ENCODE assay signal across 30 mouse cellular contexts in genomic region chr11:100924386-100924919, GRCm38 (mm10). TPM values are rescaled to one million over a fixed set of nuclear protein-coding genes. Genes with fewer than 3 reads are reported as not detected.
A peak's percentile ranks its signal among the peaks of the same experiment; 100 is the strongest.
DNase-seq lines count a peak whose midpoint lies in the region; ATAC-seq lines count a peak whose summit lies in the region.
"Had no signal": no experiment of that assay in that cellular context is flagged by ENCODE, and none has a peak within 500 bp of the region (broad histone marks: within the 10 kb centered on the region; RNA-seq: fewer than 3 reads in every experiment).

No protein-coding gene starts in this region.

- H3K4me1 ChIP-seq in midbrain, embryonic 11.5 days (ENCODE audit: control insufficient read depth, insufficient read depth, low read length): no peaks in the 10 kb centered on the region
- no peaks in the 10 kb centered on the region for H3K4me1 ChIP-seq in midbrain, embryonic 14.5 days (ENCODE audit: control insufficient read depth, insufficient read depth, low read length)
- no peaks in the 10 kb centered on the region for H3K4me1 ChIP-seq in forebrain, embryonic 10.5 days
- H3K4me1 ChIP-seq: embryonic facial prominence, embryonic 13.5 days; neural tube, embryonic 12.5 days had no signal

- H3K27ac ChIP-seq in midbrain, embryonic 11.5 days (ENCODE audit: low read depth, low read length): no peak overlapping the region
- no peak overlapping the region for H3K27ac ChIP-seq in midbrain, embryonic 14.5 days (replicated peaks; ENCODE audit: low read depth, low read length)
- H3K27ac ChIP-seq in forebrain, embryonic 10.5 days: no peak overlapping the region
- H3K27ac ChIP-seq: embryonic facial prominence, embryonic 13.5 days; heart, embryonic 13.5 days; hindbrain, embryonic 14.5 days; layer of hippocampus, adult 2 months; left cerebral cortex, adult 2 months; macrophage; neural tube, embryonic 12.5 days had no signal

- no peaks in the 10 kb centered on the region for H3K9me3 ChIP-seq in midbrain, embryonic 11.5 days (ENCODE audit: control insufficient read depth, low read length)
- no peaks in the 10 kb centered on the region for H3K9me3 ChIP-seq in midbrain, embryonic 14.5 days (ENCODE audit: control insufficient read depth, low read length)
- H3K9me3 ChIP-seq in forebrain, embryonic 10.5 days: no peaks in the 10 kb centered on the region
- H3K9me3 ChIP-seq: embryonic facial prominence, embryonic 13.5 days; heart, embryonic 13.5 days; neural tube, embryonic 12.5 days had no signal

- no peaks in the 10 kb centered on the region for H3K27me3 ChIP-seq in midbrain, embryonic 11.5 days (ENCODE audit: control insufficient read depth, insufficient read depth, low read length)
- no peaks in the 10 kb centered on the region for H3K27me3 ChIP-seq in midbrain, embryonic 14.5 days (ENCODE audit: control insufficient read depth, insufficient read depth, low read length)
- H3K27me3 ChIP-seq in forebrain, embryonic 10.5 days (ENCODE audit: poor library complexity, severe bottlenecking): no peaks in the 10 kb centered on the region
- H3K27me3 ChIP-seq: CH12.LX; embryonic facial prominence, embryonic 13.5 days; heart, embryonic 13.5 days; neural tube, embryonic 12.5 days; Patski had no signal

- H3K36me3 ChIP-seq in midbrain, embryonic 11.5 days (ENCODE audit: control insufficient read depth, insufficient read depth, low read length): no peaks in the 10 kb centered on the region
- H3K36me3 ChIP-seq in midbrain, embryonic 14.5 days (ENCODE audit: control insufficient read depth, insufficient read depth, low read length): no peaks in the 10 kb centered on the region
- no peaks in the 10 kb centered on the region for H3K36me3 ChIP-seq in forebrain, embryonic 10.5 days (replicated peaks)
- H3K36me3 ChIP-seq: embryonic facial prominence, embryonic 13.5 days; neural tube, embryonic 12.5 days had no signal

- DNase-seq in gastrocnemius, adult 18-20 months (ENCODE audit: low spot score): peak; percentile 29
- no peak for DNase-seq in gastrocnemius, postnatal 10 days
- peak; percentile 19 for DNase-seq in midbrain, embryonic 11.5 days (ENCODE audit: low spot score, missing footprints)
- DNase-seq in midbrain, embryonic 14.5 days: no peak
- no peak for DNase-seq in adrenal gland, postnatal 4 days (ENCODE audit: low spot score in 2 of 2)
- DNase-seq in neural tube, embryonic 10.5 days (ENCODE audit: extremely low spot score, low spot score): no peak
- no peak for DNase-seq in forebrain, embryonic 10.5 days (ENCODE audit: extremely low spot score, low spot score)
- DNase-seq: adrenal gland, postnatal 14 days; cerebellum, adult 11-12 months; cerebellum, postnatal 10 days; gastrocnemius, postnatal 25 days; kidney, adult 2 months; kidney, postnatal 36 days; left cerebral cortex, postnatal 4 days; lung, adult 2 months; lung, postnatal 10 days; right cerebral cortex, postnatal 4 days; thymus, postnatal 25 days had no signal

- no peak overlapping the region for H3K4me3 ChIP-seq in midbrain, embryonic 11.5 days (ENCODE audit: low read depth, low read length)
- H3K4me3 ChIP-seq in midbrain, embryonic 14.5 days (replicated peaks; ENCODE audit: low read depth, low read length): no peak overlapping the region
- H3K4me3 ChIP-seq in forebrain, embryonic 10.5 days: no peak overlapping the region
- H3K4me3 ChIP-seq: embryonic facial prominence, embryonic 13.5 days; heart, embryonic 13.5 days; layer of hippocampus, adult 2 months; left cerebral cortex, adult 2 months; neural tube, embryonic 12.5 days had no signal

- no peak for ATAC-seq in midbrain, embryonic 11.5 days (ENCODE audit: low FRiP score)
- no peak for ATAC-seq in midbrain, embryonic 14.5 days (ENCODE audit: low FRiP score, low TSS enrichment)
- ATAC-seq in megakaryocyte-erythroid progenitor cell, adult 5-6 weeks (replicated peaks; ENCODE audit: low FRiP score, low TSS enrichment, poor library complexity, severe bottlenecking): peak; percentile 57; the same call in 1 of the 2 replicates
- ATAC-seq: forebrain, embryonic 16.5 days; midbrain, embryonic 16.5 days; Patski had no signal

- no peak overlapping the region for H3K9ac ChIP-seq in midbrain, embryonic 11.5 days (ENCODE audit: low read length)
- H3K9ac ChIP-seq in midbrain, embryonic 14.5 days (replicated peaks; ENCODE audit: low read length): no peak overlapping the region
- H3K9ac ChIP-seq: embryonic facial prominence, embryonic 13.5 days; heart, embryonic 13.5 days; hindbrain, embryonic 14.5 days; neural tube, embryonic 12.5 days had no signal

- WGBS in midbrain, embryonic 11.5 days: 90% methylated on average over 1 of the region's 1 CpGs
- 96% methylated on average over 1 of the region's 1 CpGs for WGBS in midbrain, embryonic 14.5 days
- 94% methylated on average over 1 of the region's 1 CpGs for WGBS in forebrain, embryonic 10.5 days

- no peak overlapping the region for H3K4me2 ChIP-seq in midbrain, embryonic 11.5 days
- H3K4me2 ChIP-seq in midbrain, embryonic 14.5 days (ENCODE audit: low read length): no peak overlapping the region
- H3K4me2 ChIP-seq: embryonic facial prominence, embryonic 13.5 days; heart, embryonic 13.5 days; hindbrain, embryonic 14.5 days; neural tube, embryonic 12.5 days had no signal

RNA-seq across cellular contexts. Expression of gene Stat3, which starts 14.9 kb away (rescaled TPM):
- total RNA-seq in gastrocnemius, adult 18-20 months (2021): 10 to 100 TPM; 38.1 to 48.6 TPM
- 10 to 100 TPM; 49.1 to 56.7 TPM for total RNA-seq in gastrocnemius, postnatal 10 days (2021)
- 22.8 and 24.0 TPM in 2 replicates for polyA plus RNA-seq in midbrain, embryonic 11.5 days (2014; fragmentation: Nextera tagmentation; extraction: Ambion mirVana)
- polyA plus RNA-seq in midbrain, embryonic 14.5 days (2014; fragmentation: Nextera tagmentation; extraction: Ambion mirVana): 29.6 and 30.6 TPM in 2 replicates
- 16.7 and 20.2 TPM in 2 replicates for total RNA-seq in megakaryocyte-erythroid progenitor cell, adult 5-6 weeks (2014; fragmentation: Nextera tagmentation)
- total RNA-seq in megakaryocyte-erythroid progenitor cell, adult 5-6 weeks (2017): 20.3 and 50.3 TPM in 2 replicates
- total RNA-seq in adrenal gland, postnatal 4 days (2021): 10 to 100 TPM; 72.8 to 74.9 TPM
- 15.0 and 15.6 TPM in 2 replicates for polyA plus RNA-seq in forebrain, embryonic 10.5 days (2016; fragmentation: Nextera tagmentation; extraction: Ambion mirVana)

RNA-seq across cellular contexts. Expression of gene Cavin1, which starts 46.2 kb away (rescaled TPM):
- total RNA-seq in gastrocnemius, adult 18-20 months (2021): 100 to 1,000 TPM; 128 to 153 TPM
- total RNA-seq in gastrocnemius, postnatal 10 days (2021): 100 to 1,000 TPM; 279 to 309 TPM
- 12.5 and 14.8 TPM in 2 replicates for polyA plus RNA-seq in midbrain, embryonic 11.5 days (2014; fragmentation: Nextera tagmentation; extraction: Ambion mirVana)
- polyA plus RNA-seq in midbrain, embryonic 14.5 days (2014; fragmentation: Nextera tagmentation; extraction: Ambion mirVana): 8.0 and 16.3 TPM in 2 replicates
- 2.4 and 3.7 TPM in 2 replicates for total RNA-seq in megakaryocyte-erythroid progenitor cell, adult 5-6 weeks (2014; fragmentation: Nextera tagmentation)
- 3.8 and 6.1 TPM in 2 replicates for total RNA-seq in megakaryocyte-erythroid progenitor cell, adult 5-6 weeks (2017)
- total RNA-seq in adrenal gland, postnatal 4 days (2021): 100 to 1,000 TPM; 294 to 319 TPM
- polyA plus RNA-seq in forebrain, embryonic 10.5 days (2016; fragmentation: Nextera tagmentation; extraction: Ambion mirVana): 16.1 and 16.6 TPM in 2 replicates

Comparison
In these comparisons a context has a peak if more than half of its experiments do, and no peak if none do; other contexts are left out.
1. DNase-seq: peak in gastrocnemius, adult 18-20 months (single experiment) and midbrain, embryonic 11.5 days (single experiment); none in gastrocnemius, postnatal 10 days (single experiment), midbrain, embryonic 14.5 days (single experiment), adrenal gland, postnatal 4 days (0 of 2), neural tube, embryonic 10.5 days (single experiment) and forebrain, embryonic 10.5 days (single experiment).
2. RNA of gene Cavin1, which starts 46.2 kb away (total RNA-seq): 294 to 319 TPM in adrenal gland, postnatal 4 days, 279 to 309 TPM in gastrocnemius, postnatal 10 days and 128 to 153 TPM in gastrocnemius, adult 18-20 months; 2.4 to 6.1 TPM in megakaryocyte-erythroid progenitor cell, adult 5-6 weeks; every median in the first group is over 10 times any median in the second.